Mouse (Mus musculus) embryo, embryonic 9.5 days (tissue): Measurements from ENCODE around the gene Coro1b.

Experiments
- DNase-seq: peaks from one replicate; pipeline ENCODE4 v3.0.0-alpha.2; 2017; ENCODE audit errors: extremely low spot score

Coro1b gene

DNA sequence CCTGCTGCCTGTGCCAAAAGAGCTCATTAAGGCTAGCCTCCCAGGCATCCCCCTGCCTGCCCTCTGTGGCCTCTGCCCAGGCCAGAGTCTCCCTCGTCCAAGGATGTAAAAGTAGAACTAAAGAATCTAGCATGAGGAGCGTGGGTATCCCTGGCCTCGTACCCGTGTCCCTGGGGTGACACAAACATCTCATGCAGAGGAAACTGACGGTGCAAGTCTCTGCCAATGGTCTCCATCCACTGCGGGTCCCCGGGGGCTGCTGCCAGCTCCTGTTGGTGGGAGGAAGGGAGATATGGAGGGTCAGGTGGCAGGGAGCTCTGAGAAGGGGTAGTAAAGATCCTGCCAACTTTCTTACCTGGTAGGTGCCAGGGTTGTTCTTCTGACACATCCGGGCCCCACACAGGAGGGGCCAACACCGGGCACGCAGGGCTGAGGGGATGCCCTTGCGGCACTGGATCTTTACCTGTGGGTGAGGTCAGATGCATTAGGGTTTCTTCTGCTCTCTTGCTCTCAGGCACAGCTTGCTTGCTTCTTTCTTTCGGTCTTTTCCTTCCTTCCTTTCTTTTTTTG, 40.7 kb downstream of the Coro1b start:
- no peak for DNase-seq

DNA sequence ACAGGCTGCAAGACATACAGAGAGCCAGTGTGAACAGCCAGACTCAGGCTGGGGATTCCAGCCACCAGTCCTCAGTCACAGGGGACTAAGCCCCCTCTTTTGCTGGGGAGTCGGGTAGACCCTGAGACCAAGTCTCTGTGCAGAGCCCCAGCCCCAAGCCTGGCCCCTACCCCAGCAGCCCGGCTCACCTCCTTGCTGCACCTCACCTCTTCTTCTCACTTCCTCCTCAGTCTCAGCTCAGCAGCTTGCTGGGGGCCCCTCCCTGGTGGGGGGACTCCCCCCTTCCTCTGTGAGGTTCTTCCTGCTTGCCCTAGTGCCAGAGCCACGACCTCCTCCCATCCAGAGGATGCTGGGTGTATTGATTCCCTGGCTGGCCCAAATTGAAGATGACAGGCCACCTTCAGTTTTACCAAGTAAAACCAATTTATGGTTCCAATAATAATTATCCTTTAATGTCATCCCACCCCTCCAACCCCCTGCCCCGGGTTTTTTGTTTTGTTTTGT, 42.5 kb downstream of the Coro1b start, which contains the start of gene Tbc1d10c:
Gene Tbc1d10c, minus strand, starts transcription at position 454 of the 504 bp plus-strand sequence.
- DNase-seq = no peak

DNA sequence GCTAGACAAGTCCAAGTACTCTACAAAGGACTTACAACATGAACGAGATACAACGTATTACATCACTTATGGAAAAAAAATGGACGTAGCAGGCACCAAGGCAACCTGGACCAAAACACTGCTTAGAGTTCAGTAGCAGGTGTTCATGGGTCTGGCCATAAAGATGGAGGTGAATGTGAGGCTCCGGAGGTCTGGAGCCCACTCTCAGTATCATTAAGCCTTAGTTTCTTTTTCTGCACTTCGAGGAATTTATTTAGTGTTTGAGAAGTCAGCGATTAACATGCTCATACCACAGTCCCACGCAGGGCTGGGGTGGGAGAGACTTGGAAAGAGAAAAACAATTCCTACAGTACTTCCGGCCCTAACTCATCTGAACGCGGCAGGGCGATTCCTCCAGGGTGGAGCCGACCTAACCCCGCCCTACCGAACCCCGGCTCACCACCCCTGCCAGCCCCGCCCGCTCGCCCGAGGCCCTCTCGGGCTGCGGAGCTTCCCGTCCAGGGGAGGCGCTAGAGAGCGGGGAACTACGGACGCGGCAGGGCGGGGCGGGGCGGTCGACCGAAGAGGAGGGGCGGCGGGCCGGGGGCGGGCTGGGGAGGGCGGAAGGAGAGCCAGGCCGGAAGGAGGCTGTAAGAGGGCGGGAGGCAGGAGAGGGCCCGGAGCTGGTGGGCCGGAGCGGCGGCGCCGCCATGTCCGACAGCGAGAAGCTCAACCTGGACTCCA, 43.3 kb downstream of the Coro1b start, which contains the start of gene Ppp1ca:
Gene Ppp1ca, plus strand, starts transcription at position 538 of the 723 bp plus-strand sequence.
- peak; percentile 98 for DNase-seq

DNA sequence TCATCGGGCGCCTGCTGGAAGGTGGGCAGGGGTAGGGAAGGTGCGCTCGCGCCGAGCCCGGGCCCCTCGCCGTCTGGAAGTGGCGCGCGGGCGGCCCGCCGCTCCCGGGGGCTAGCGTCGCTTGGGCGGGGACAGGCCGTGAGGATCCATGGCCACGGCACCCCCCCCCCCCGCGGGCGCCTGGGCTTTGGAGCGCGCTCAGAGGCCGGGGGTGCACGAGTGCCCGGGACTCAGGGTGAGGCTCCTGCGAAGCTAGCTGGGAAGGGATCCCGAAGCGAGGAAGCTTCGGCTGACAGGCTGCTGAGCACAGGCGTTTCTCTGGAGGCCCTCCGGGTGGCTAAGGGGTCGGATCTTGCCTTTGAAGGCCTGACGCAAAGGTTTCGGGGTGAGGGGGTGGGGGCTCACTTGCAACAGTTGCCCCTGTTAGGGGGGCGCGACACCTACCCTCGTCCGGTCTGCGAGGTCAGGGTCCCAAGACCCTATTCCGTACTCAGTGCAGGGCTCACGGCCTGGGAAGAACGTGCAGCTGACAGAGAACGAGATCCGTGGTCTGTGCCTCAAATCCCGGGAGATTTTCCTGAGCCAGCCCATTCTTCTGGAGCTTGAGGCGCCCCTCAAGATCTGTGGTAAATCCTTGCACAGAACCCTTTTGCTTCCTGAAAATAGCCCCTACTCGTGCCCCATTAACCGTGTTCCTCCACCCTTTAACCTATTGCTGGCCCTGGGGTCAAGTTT, 44.0 kb downstream of the Coro1b start:
- no peak for DNase-seq

DNA sequence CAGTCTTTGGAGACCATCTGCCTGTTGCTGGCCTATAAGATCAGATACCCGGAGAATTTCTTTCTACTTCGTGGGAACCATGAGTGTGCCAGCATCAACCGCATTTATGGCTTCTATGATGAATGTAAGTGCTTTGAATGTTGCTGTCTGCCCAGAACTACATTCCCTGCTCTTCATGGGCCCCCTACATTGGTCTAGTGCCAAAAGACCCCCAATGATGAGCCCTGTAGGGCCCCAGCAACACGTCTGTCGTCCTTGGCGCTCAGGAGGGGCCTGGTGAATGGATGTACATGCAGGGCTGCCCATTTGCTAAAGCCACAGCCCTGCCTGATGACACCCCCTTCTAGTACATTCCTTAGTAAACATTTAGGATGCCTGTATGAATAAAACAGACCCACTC, 44.7 kb downstream of the Coro1b start:
- no peak for DNase-seq

DNA sequence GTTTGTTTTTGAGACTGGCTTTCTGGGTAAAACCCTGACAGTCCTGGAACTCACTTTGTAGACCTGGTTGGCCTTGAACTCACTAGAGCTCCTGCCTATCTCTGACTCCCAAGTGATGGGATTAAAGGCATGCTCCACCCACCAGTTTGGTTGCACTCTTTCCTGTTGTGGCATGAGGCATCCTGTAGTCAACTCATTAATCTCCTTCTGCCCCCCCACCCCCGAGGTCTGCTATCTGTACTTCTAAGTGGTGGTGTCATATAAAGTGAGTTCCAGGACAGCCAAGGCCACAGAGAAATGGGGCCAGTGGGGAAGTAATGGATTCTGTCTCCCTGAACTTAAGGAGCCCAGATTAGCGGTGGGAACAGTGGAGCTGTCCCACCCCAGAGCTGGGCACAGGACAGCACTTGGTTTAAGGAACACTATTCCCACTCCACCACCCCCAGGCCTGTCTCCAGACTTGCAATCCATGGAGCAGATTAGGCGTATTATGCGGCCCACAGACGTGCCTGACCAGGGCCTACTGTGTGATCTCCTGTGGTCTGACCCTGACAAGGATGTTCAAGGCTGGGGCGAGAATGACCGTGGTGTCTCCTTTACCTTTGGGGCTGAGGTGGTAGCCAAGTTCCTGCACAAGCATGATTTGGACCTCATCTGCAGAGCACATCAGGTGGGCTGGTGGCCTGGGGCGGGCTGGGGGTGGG, 45.8 kb downstream of the Coro1b start:
- no peak for DNase-seq

DNA sequence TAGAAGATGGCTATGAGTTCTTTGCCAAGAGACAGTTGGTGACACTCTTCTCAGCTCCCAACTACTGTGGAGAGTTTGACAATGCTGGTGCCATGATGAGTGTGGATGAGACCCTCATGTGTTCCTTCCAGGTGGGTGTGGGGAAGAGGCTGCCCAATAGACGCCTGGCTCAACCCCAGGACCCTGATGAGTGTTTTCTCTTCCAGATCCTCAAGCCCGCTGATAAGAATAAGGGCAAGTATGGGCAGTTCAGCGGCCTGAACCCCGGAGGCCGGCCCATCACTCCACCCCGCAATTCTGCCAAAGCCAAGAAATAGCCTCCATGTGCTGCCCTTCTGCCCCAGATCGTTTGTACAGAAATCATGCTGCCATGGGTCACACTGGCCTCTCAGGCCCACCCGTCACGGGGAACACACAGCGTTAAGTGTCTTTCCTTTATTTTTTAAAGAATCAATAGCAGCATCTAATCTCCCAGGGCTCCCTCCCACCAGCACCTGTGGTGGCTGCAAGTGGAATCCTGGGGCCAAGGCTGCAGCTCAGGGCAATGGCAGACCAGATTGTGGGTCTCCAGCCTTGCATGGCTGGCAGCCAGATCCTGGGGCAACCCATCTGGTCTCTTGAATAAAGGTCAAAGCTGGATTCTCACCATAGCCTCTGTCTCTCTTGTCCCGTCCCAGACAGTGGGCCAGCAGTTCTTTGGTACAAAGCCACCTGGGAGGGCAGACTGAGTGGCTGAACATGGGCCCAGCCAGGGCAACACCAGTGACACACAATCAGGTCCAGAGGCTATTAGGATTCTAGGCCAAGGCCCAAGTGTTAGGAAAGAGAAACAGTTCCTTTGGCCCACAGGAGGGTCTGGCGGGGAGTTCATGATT, 46.6 kb downstream of the Coro1b start:
- DNase-seq = no peak

DNA sequence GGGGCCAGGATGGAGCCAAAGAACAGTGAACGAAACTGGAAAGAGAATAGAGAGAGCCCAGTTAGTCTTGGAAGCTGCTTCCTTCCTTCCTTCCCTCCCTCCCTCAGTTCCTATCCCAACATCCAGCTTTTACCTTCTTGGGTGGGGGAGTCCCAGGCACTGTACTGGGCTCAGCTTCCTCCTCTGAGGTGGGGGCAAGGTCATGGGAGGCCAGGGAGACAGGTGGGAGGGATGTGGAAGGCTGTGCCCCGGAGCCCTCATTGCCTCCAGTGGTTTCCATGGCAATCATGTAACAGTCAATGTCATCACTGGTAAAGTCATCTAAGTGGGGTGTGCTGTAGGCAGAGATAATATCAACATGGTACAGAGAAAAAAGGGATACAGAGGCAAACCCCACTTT, 47.6 kb downstream of the Coro1b start:
- no peak for DNase-seq

DNA sequence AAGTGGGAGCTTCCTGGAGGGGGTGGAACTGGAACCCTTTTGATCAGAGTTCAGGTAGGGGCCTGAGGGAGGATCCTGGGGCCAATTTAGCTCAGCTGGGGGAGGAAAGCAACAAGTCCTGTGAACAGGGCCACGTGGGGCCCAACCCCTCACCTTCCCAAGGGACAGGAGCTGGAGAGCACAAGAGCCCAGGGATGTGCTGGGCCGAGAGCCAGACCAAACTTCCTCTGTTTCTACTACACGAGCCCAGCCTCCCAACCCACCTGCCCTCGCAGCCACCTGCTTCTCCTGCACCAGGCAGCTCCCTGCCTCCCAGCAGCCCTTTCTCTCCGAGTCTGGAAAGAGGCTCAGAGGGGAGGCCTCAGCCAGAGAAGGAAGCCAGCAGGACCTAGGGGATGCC, 48.1 kb downstream of the Coro1b start:
- DNase-seq = no peak

DNA sequence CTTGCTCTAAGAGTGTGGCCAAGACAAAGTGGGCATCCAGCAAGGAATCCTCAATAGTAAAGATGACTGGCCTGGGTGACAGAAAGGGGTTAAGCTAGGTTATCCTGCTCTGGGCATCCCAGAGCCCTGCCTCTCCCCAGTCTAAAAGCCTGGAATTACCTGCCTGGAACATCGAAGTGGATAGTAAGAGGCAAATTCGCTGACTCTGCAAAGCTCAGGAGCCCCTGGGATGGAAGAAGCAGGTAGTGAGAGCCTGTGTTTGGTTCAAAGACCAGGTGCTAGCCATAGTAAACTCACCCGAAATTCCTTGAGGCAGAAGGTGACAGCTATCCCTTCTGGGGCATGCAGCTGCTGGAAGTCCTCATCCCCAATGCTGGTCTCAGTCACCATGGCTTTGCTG, 48.8 kb downstream of the Coro1b start:
- no peak for DNase-seq

DNA sequence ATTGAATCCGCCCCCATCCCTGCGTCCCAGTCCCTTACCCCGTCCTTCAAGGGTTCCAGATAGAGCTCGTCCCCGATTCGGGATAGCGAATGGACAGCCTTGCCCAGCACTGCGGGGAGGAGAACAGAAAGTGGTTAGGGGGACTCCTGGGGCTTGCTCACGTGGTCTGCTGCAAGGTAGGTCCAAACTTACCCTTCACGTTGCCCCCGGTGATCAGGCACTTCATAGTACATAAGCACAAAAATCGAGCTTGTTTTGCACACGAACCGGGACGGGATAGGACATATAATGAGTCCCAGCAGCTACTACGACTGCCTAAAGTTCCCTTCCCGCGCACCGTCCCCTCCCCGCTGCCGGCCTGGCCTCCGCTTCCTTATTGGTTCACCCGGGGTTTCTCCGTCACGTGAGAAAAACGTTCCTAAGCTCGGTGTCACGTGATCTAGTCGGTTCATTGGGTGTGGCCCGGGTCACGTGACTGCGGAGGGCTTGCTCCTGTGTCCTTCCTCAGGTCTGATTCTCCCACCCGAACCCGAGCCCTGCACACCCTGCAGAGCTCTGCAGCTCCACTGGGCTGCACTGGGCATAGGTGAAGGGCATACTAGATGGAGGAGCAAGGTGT, 53.0 kb downstream of the Coro1b start, which contains the start of gene Rad9a:
Gene Rad9a, minus strand, starts transcription at position 372 of the 619 bp plus-strand sequence.
- peak; percentile 93 for DNase-seq

DNA sequence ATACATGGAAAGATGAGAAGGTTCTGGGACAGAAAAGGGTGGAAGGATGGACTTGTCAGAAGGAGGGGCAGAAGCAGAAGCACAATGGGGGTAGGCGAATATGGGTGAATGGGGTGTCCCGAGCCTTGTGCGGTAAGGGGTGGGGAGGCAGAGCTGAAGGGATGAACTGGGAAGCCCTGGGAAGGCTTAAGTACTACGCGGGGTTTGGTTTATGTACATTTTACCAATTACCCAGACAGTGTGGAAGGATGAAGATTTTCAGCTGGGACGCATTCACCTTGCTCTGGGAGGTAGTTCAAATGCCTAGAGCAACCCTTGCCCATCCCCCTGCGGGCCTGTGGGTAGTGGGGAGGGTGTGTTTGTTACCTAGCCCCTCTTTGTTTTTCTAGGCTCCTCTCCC, 53.7 kb downstream of the Coro1b start:
- no peak for DNase-seq

DNA sequence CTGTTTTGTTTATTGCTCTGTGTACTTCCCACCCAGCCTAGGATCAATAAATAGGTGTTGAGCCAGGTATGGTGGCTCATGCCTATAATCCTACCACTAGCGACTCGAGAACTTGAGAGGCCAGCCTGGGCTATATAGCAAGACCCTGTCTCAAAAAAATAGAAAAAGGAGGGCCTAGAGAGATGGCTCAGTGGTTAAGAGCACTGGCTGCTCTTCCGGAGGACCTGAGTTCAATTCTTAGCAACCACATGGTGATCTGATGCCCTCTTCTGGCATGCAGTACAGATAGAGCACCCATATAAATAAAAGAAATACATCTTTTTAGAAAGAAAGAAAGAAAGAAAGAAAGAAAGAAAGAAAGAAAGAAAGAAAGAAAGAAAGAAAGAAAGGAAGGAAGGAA, 54.7 kb downstream of the Coro1b start:
- DNase-seq = no peak
